Mouse (Mus musculus): ENCODE measurements at regions not wholly inside any gene's neighbourhood (a gene's known extent, or its start where the extent isn't known, plus 50 kb on each side); places are given as distances from the start of the nearest gene placed in this dataset.

GRCm38 (mm10) chr19:14124986-14125385 lies 211.7 kb downstream of the Olfr1505 start:
- no peak for TF ChIP-seq GATA1 (IDR thresholded peaks at IDR 0.05; ENCODE audit: borderline replicate concordance, low read length)
- TF ChIP-seq FLI1 (IDR thresholded peaks at IDR 0.05; ENCODE audit: low read length) = no peak

All from megakaryocyte, embryonic 14.5 days (primary cell).